Mouse (Mus musculus): ENCODE measurements at regions not wholly inside any gene's neighbourhood (a gene's known extent, or its start where the extent isn't known, plus 50 kb on each side); places are given as distances from the start of the nearest gene placed in this dataset.

- no peak for TF ChIP-seq CTCF (IDR thresholded peaks at IDR 0.05; ENCODE audit: borderline replicate concordance, insufficient read depth, low read length)
- no peak for TF ChIP-seq POLR2A (IDR thresholded peaks at IDR 0.05; ENCODE audit: low read depth, low read length)
Observed at GRCm38 (mm10) chr9:93306753-93307152, 764.7 kb downstream of the Plod2 start.
